Mouse (Mus musculus): ENCODE results near the gene Btbd11. TPM values are rescaled to one million over a fixed set of nuclear protein-coding genes. Genes with fewer than 3 reads are reported as not detected.

Btbd11 gene
- total and polyA plus RNA-seq, 3 experiments: 10.1 to 18.5 (median 15.4) TPM

DNA sequence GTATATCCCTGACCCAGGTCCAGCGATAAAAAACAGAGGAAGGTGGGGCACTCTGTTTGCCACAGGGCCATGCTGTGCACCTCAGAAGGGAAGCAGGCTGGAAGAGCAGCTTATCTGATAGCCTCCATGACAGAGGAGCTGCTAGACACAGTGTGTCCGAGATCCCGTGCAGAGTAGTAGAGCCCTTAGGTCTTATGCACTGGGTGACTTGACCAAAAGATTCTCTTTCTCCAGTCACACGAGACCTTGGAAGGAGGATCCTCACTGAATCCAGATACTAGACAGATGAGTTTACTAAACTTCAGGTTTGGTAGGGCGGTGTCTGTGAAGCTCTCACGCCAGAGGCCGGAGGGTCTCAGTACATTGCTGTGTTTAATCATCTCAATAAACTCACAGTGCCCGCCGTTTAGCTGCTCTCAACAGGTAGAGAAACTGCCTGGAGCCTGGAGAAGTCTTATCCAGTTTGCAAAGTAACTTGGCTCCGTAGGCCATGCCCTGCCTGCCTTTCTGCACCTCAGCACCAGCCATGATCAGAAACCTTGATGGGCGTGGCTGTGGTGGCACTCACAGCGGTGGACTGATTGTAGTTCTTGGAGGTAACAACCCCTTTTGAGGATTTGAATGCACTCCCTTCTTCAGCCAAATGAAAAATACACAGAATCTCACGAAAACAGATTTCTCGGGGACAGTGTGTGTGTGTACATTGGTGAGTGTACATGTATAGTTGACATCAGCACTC lies 155.4 kb downstream of the Btbd11 start:
- Histone ChIP-seq H3K36me3 (replicated peaks in 1 of 2; ENCODE audit: control insufficient read depth in 1 of 2, insufficient read depth in 1 of 2, low read length in 1 of 2) (peaks cover 0 to 38% of the 10 kb centered on the region in 2 experiments), H3K4me3 (replicated peaks in 1 of 3; ENCODE audit: low read depth in 2 of 3, low read length in 2 of 3, poor library complexity in 1 of 3) (no peak overlapping the region), H3K4me2 (ENCODE audit: insufficient read depth, low read depth, poor library complexity, severe bottlenecking) (no peak overlapping the region), H3K27me3 (replicated peaks) (no peaks in the 10 kb centered on the region), H3K9me3 (replicated peaks; ENCODE audit: low read length) (no peaks in the 10 kb centered on the region), H3K4me1 (ENCODE audit: control insufficient read depth in 1 of 2, insufficient read depth in 2 of 2) (peaks cover 5 to 27% of the 10 kb centered on the region in 2 experiments; a peak in 2 of 4 replicates), H3K27ac (ENCODE audit: insufficient read depth, low read depth) (no peak overlapping the region), H3K79me2 (replicated peaks; ENCODE audit: control insufficient read depth, extremely low read depth, insufficient read depth, poor library complexity, severe bottlenecking) (no peaks in the 10 kb centered on the region), H3K9ac (ENCODE audit: insufficient read depth, low read depth) (no peak overlapping the region)
- dilution Hi-C loops (cut with MboI; ENCODE audit: extremely low pct_ligation_motif_present, extremely low pct_unique_long_range_greater_than_20kb, low sequenced_read_pairs): no loop called here
- DNase-seq (ENCODE audit: extremely low read depth): no peak
- in situ Hi-C loops (cut with MboI; ENCODE audit: low pct_ligation_motif_present, low pct_unique_long_range_greater_than_20kb, low sequenced_read_pairs): no loop called here
- no peak for TF ChIP-seq SIN3A (IDR thresholded peaks at IDR 0.05; ENCODE audit: low read length)
- no peak for TF ChIP-seq NELFE (IDR thresholded peaks at IDR 0.05; ENCODE audit: low read depth, low read length)
- no peak for TF ChIP-seq POLR2A (IDR thresholded peaks at IDR 0.05; ENCODE audit: low read depth, low read length)
- no peak for TF ChIP-seq ZNF384 (IDR thresholded peaks at IDR 0.05; ENCODE audit: low read depth, low read length)
- no peak for TF ChIP-seq MAX (IDR thresholded peaks at IDR 0.05; ENCODE audit: low read length)
- no peak for TF ChIP-seq ETS1 (conservative IDR thresholded peaks at IDR 0.05; ENCODE audit: low read depth, low read length)
- TF ChIP-seq USF1 (IDR thresholded peaks at IDR 0.05; ENCODE audit: low read depth, low read length): no peak
- no peak for TF ChIP-seq PAX5 (IDR thresholded peaks at IDR 0.05; ENCODE audit: low read length)
- no peak for TF ChIP-seq MYC (IDR thresholded peaks at IDR 0.05; ENCODE audit: low read depth, low read length)
- no peak for TF ChIP-seq JUND (conservative IDR thresholded peaks at IDR 0.05; ENCODE audit: low read depth, low read length)
- no peak for TF ChIP-seq MAZ (IDR thresholded peaks at IDR 0.05; ENCODE audit: low read depth, low read length)
- no peak for TF ChIP-seq IRF4 (IDR thresholded peaks at IDR 0.05; ENCODE audit: low read depth, low read length)
- TF ChIP-seq CHD1 (IDR thresholded peaks at IDR 0.05; ENCODE audit: low read depth, low read length): no peak

DNA sequence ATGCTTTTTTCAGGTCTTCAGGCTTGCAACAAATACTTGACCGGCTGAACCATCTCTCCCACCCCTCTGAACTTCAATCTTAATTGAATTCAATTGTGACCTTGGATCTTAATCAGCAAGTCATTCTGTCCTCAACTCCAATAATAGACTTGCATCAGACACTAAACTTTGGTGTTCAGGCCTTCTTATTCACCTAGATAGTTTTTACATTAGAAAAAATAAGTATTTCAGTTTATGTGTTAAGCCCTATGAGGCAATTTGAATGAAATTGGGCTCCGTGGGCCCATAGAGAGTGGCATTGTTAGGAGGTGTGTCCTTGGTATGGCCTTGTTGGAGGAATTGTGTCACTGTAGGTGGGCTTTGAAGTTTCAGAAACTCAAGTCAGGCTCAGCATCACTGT lies 156.7 kb downstream of the Btbd11 start:
- in situ Hi-C loops (cut with MboI; ENCODE audit: low pct_ligation_motif_present, low pct_unique_long_range_greater_than_20kb, low sequenced_read_pairs): no loop called here
- no peak overlapping the region for H3K4me2 ChIP-seq (ENCODE audit: insufficient read depth, low read depth, poor library complexity, severe bottlenecking)
- no peak overlapping the region for H3K9ac ChIP-seq (ENCODE audit: insufficient read depth, low read depth)
- dilution Hi-C loops (cut with MboI; ENCODE audit: extremely low pct_ligation_motif_present, extremely low pct_unique_long_range_greater_than_20kb, low sequenced_read_pairs): no loop called here
- no peaks in the 10 kb centered on the region for H3K9me3 ChIP-seq (replicated peaks; ENCODE audit: low read length)
- H3K27me3 ChIP-seq (replicated peaks): no peaks in the 10 kb centered on the region
- H3K36me3 ChIP-seq (replicated peaks in 1 of 2; ENCODE audit: control insufficient read depth in 1 of 2, insufficient read depth in 1 of 2, low read length in 1 of 2): peaks cover 0 to 46% of the 10 kb centered on the region in 2 experiments
- H3K27ac ChIP-seq (ENCODE audit: insufficient read depth, low read depth): no peak overlapping the region
- H3K4me3 ChIP-seq (replicated peaks in 1 of 3; ENCODE audit: low read depth in 2 of 3, low read length in 2 of 3, poor library complexity in 1 of 3): no peak overlapping the region
- DNase-seq (ENCODE audit: extremely low read depth): no peak
- H3K79me2 ChIP-seq (replicated peaks; ENCODE audit: control insufficient read depth, extremely low read depth, insufficient read depth, poor library complexity, severe bottlenecking): no peaks in the 10 kb centered on the region
- H3K4me1 ChIP-seq (ENCODE audit: control insufficient read depth in 1 of 2, insufficient read depth in 2 of 2): peaks cover 5 to 27% of the 10 kb centered on the region in 2 experiments; a peak in 2 of 4 replicates
- TF ChIP-seq CHD2 (IDR thresholded peaks at IDR 0.05; ENCODE audit: low read length) (no peak), JUN (IDR thresholded peaks at IDR 0.05; ENCODE audit: insufficient read depth, low read depth, low read length) (no peak), PAX5 (IDR thresholded peaks at IDR 0.05; ENCODE audit: low read length) (no peak), EP300 (IDR thresholded peaks at IDR 0.05; ENCODE audit: low read length) (no peak), ZC3H11A (IDR thresholded peaks at IDR 0.05; ENCODE audit: low read depth, low read length) (no peak), JUND (conservative IDR thresholded peaks at IDR 0.05; ENCODE audit: low read depth, low read length) (no peak), RAD21 (IDR thresholded peaks at IDR 0.05; ENCODE audit: low read depth, low read length) (no peak), RCOR1 (conservative IDR thresholded peaks at IDR 0.05; ENCODE audit: low read depth, low read length) (no peak), CHD1 (IDR thresholded peaks at IDR 0.05; ENCODE audit: low read depth, low read length) (no peak), POLR2A (IDR thresholded peaks at IDR 0.05; ENCODE audit: low read depth, low read length) (no peak), ELF1 (IDR thresholded peaks at IDR 0.05; ENCODE audit: low read depth, low read length) (no peak), MAX (IDR thresholded peaks at IDR 0.05; ENCODE audit: low read length) (no peak), TBP (conservative IDR thresholded peaks at IDR 0.05; ENCODE audit: low read depth, low read length) (no peak), ETS1 (conservative IDR thresholded peaks at IDR 0.05; ENCODE audit: low read depth, low read length) (no peak), POLR2AphosphoS2 (IDR thresholded peaks at IDR 0.05; ENCODE audit: low read depth, low read length) (no peak), E2F4 (IDR thresholded peaks at IDR 0.05; ENCODE audit: insufficient replicate concordance, low read depth, low read length) (no peak), ZKSCAN1 (IDR thresholded peaks at IDR 0.05; ENCODE audit: borderline replicate concordance, low read depth, low read length) (no peak), NRF1 (IDR thresholded peaks at IDR 0.05; ENCODE audit: low read depth, low read length) (no peak), USF2 (conservative IDR thresholded peaks at IDR 0.05; ENCODE audit: low read depth, low read length) (no peak), TCF12 (IDR thresholded peaks at IDR 0.05; ENCODE audit: low read depth, low read length) (no peak)

All from CH12.LX (cell line).